Mouse (Mus musculus) liver, postnatal 0 days (tissue): ENCODE data around the gene Olfr429.

Experiments used
- CTCF ChIP-seq: sonication (generic); IDR thresholded peaks from 2 replicates; pipeline ENCODE4 v1.5.1; 2016; ENCODE audit warnings: antibody characterized with exemption, low read depth
- EP300 ChIP-seq: IDR thresholded peaks from 2 replicates; pipeline ENCODE4 v1.6.1; 2016; ENCODE audit warnings: antibody characterized with exemption, low read depth, mild to moderate bottlenecking

GRCm38 (mm10) chr1:174103735-174104134 lies 19.6 kb downstream of the Olfr429 start:
- TF ChIP-seq CTCF (peak; percentile 42), EP300 (no peak)
